Mouse (Mus musculus) CD4-positive, CD25-positive, alpha-beta regulatory T cell, adult 4 months (primary cell): Measurements from ENCODE around the gene Acsm4. TPM values are rescaled to one million over a fixed set of nuclear protein-coding genes. Genes with fewer than 3 reads are reported as not detected.

Experiments
- polyA plus RNA-seq, 2 experiments: library from polyadenylated mRNA; unstranded; fragments of 100-300 nt; shearing (Covaris generic); gene quantifications; one replicate each; pipeline ENCODE4 v1.2.1; 2017

The Acsm4 gene
- polyA plus RNA-seq, 2 experiments from 2014 or later = not detected

Other genes starting within 250 kb of the Acsm4 start
- gene Gp2, start 230.7 kb upstream of the Acsm4 start, polyA plus RNA-seq = not detected
- not detected for gene Umod, start 210.7 kb upstream of the Acsm4 start, polyA plus RNA-seq
- not detected for gene Acsm5, start 170.6 kb upstream of the Acsm4 start, polyA plus RNA-seq
- not detected for gene Pdilt, start 166.5 kb upstream of the Acsm4 start, polyA plus RNA-seq
- gene Acsm2, start 135.7 kb upstream of the Acsm4 start, polyA plus RNA-seq = under 1 TPM in 1 of 2 experiments, not detected in 1; 0.04 TPM
- not detected for gene Acsm1, start 83.0 kb upstream of the Acsm4 start, polyA plus RNA-seq
- gene Thumpd1, start 30.8 kb downstream of the Acsm4 start, polyA plus RNA-seq = 10 to 100 TPM; 48.8 to 55.2 TPM
- under 1 TPM in 1 of 2 experiments, not detected in 1; 0.09 TPM for gene Acsm3, start 70.9 kb downstream of the Acsm4 start, polyA plus RNA-seq
- 10 to 100 TPM; 46.4 to 47.2 TPM for gene Rexo5, start 104.0 kb downstream of the Acsm4 start, polyA plus RNA-seq
- gene Eri2, start 104.0 kb downstream of the Acsm4 start, polyA plus RNA-seq = 10 to 100 TPM; 10.5 to 10.9 TPM
- 10 to 100 TPM; 17.3 to 25.6 TPM for gene Lyrm1, start 205.8 kb downstream of the Acsm4 start, polyA plus RNA-seq
- gene Dcun1d3, start 206.3 kb downstream of the Acsm4 start, polyA plus RNA-seq = 10 to 100 TPM in 1 of 2 experiments, 1 to 10 TPM in 1; 7.0 to 13.8 TPM